Mouse (Mus musculus) heart, adult 9 months (tissue): ENCODE results near the gene Cnot3.

Experiments
- DNase-seq, 2 experiments: peaks; one replicate each; pipeline ENCODE4 v3.0.0; 2022; ENCODE audit warnings: low spot score in 2 of 2

Cnot3 gene

DNA sequence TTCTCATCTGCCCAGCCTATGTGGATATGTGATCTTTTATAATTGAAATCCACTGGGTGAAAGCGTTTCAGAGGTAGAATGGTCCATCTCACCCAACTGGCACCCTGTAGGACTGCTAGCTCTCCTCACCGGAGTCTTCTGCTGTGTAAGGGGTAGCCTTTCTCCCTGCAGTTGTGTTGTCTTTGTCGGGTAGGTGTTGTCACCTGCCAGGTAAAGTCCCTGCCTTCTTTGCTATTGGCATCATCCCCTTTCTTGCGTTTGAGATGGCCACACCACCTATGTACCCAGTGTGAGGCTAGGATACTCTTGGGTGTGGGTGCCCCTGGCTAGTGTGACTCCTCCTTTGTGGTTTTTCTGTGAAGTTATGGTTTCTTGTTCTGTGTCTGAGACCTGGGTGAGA, 1.6 kb downstream of the Cnot3 start:
- no peak for DNase-seq

DNA sequence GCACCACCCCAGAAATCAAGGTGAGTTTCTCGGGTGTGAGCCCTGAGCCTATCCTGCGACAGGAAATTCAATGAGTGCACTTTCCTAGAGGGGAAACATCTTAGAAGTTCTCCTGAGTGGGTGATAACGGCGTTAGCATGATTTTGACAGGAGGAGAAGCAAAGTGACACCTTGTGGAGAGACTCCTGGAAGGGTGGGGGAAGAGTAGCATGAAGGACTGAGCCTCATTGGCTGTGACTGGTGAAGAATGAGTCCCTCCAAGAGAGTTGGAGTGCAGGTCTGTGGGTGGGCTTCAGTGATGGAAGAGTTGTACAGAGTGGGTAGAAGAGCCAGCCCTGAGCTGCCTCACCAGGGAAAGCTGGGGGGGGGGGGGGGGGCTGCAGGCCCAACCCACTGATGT, 11.9 kb downstream of the Cnot3 start:
- DNase-seq, result no peak

DNA sequence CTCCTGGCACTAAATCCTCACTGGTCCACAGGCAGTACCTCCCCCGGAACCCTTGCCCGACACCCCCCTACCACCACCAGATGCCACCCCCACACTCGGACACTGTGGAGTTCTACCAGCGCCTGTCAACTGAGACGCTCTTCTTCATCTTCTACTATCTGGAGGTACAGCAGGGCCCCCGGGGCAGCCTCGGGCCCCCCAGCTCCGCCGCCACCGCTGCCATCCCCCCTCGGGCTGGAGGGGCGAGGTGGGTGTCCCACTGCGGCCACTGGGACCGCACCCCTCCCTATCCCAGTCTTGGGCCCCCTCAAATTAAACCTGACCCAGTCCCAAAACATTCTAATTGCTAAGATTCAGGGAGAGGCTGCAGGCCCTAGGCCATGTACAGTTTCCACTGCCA, 13.5 kb downstream of the Cnot3 start:
- no peak for DNase-seq

DNA sequence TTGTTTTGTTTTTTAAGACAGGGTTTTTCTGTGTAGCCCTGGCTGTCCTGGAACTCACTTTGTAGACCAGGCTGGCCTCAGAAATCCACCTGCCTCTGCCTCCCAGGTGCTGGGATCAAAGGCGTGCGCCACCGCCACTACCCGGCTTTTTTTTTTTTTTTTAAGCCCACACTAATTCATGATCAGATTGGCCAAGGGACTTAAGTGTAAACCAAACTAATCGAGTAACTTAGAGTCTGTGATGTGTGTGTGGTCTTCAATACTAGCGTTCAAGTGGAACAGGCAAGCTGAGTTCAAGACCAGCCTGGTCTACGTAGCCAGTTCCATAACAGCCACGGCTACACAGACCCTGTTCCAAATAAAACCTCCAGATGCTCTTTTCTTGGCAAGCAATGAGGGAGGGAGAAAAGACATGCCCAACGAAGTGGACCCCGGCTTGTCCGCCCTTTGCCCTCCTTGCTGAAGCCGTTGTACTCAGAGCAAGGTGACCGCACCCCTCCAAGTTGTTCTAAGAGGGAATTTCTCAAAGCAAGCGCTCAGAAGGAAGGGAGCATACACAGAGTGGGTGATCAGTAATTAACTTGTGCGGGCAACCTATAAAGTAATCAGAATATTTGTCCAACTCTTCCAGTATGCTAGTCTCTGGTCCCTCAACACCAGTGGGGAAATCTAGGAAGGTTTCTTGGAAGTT, 19.6 kb downstream of the Cnot3 start:
- DNase-seq, result peak in 1 of 2 experiments; percentile 30

DNA sequence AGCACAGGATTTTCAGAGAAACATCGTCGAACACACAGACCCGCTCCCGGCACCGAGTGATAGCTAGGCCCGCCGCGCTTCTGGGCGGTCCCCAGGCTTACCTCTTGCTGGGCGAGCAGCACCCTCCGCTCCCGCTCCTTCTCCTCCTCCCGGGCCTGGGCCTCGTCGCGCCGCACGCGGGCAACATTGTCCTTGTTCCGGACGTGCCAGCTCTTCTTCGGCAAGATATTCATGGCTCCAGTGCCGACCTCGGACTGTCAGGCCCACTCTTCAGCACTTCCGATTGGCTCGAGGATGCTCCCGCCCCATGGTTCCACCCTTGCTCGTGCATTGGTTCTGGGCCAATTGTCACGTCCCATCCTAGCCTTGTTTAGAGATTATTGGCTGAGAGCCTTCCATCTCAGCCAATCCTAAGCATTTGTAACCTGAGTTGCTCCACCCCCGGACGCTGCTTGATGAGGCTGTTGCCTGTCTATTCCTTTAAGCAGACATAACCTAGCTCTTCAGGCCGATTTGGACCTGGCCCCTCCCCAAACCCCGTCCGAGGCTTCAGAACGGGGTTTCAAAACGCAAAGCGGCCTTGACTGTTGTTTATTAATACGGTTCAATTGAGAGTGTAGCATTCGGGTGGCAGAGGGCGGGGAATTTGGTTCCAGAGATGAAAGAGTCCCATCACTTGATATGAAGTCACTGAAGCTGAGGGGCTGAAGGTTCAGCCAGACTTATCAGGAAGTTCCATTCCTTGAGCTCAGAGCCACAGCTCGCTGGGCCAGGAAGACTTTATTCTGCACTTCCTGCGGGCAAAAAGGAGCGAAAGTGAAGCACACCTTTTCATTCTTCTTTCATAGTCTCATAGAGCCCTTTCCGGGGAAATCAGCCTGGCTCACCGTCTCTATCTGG, 20.4 kb downstream of the Cnot3 start, which contains the start of gene Leng1:
TSS of gene Leng1 (minus strand) at position 626 of the 900 bp plus-strand sequence.
- peak; percentile 99 for DNase-seq

DNA sequence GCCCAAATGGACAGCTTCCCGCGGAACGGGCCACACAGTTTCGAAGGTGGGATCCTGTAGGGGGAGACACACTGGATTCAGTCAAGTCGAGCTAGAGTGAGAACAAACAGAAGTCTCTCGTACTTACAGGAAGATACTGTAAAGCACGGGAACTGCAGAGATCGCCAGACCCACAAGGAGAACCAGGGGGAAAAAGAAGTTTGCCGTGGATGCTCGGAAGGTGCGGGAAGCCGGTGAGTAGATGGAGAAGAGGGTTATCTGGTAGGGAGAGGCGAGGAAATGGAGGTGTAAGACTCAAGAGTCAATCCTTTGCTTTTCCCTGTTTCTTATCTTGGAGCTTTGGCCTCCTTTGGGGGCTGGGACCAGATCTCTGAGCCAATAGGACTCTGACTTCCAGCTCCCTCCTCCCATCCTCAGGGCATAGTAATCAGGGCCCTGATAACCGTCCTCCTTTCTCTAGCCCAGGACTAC, 21.9 kb downstream of the Cnot3 start:
- no peak for DNase-seq

DNA sequence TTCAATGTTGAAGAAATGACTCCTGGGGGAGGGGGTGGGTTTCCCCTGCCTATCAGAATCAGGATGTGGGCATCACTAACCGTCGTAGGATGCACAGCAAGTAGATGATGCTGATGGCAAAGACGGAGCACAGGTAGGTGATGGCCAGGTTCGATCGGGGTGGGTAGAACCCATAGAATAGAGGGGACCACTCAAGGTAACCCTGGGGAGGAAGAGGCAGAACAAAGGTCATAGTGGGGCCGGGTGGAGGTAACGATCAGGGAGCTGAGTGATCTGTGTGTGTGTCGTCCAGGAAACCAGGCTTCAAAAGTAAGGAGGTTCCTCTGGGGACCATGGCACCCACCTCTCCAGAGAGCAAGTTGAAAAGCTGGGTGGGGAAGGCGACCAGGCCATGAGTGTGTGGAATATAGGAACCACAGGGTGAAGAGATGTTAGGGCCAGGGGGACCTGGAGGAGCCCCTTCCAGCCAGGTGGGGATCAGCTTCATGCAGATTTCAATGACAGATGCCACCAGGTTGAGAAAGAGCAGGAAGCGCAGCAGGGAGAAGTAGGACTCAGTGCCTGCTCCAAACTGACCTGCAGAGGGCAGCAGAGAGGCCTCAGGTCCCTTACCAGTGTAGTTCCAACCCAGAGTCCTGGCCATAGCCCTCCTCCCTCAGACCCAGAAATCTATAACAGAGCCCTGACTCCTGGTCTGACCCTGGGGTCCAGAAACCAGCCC, 29.6 kb downstream of the Cnot3 start:
- peak; percentile 60 to 70 for DNase-seq

DNA sequence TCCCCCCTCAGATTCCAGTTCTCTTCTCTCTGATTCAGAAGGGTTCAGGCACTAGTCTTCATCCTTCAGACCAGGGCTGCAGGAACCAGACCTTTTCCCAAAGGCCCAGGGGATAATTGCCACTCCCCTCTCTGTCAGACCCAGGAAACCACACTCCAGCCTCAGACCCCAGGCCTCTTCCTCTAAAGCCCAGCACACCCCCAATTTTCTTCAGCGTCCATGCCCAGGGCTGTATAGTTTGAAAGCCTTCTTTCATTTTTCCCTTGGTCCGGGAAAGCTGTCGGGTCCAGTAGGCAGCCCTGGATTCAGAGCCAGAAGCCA, 30.1 kb downstream of the Cnot3 start:
- no peak for DNase-seq

DNA sequence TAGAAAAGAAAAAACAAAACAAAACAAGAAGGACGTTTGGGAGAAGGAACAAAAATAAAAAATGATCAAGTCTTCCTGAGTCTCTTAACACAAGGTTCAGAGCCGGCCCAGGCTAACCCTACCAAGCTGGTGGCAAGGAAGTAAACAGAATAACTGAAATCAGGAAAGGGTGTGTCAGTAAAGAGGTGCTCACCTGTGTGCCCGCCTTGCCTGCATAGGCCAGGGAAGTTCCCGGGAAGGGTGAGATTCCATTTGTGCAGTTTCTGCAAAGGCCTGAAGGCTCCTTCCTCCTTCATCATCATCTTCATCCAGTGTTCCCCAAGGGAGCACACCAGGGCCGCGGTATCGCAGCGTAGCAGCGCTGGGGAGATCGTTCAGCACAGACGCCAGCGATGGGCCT, 31.3 kb downstream of the Cnot3 start:
- no peak for DNase-seq

DNA sequence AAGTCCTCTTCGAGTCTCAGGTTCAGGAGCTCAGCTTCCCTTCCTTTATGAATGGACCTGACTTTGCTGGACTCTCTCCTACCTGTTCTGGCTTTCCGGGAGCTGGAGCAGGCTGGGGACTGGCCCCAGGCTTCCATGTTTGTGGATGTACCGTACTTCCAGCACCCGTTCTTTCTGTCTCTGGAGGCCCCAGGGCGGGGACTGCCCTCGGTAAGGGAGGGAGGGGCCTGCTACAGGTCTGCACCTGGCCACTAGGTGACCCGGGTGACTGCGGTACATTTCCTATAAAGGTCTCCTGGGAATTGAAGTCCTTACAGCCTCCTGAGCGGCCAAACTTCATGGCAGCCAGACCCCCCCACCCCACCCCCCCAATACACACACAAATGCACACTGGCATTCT, 32.3 kb downstream of the Cnot3 start, which contains the start of gene Tmc4:
TSS of gene Tmc4 (minus strand) at position 212 of the 400 bp plus-strand sequence.
- DNase-seq, result no peak

DNA sequence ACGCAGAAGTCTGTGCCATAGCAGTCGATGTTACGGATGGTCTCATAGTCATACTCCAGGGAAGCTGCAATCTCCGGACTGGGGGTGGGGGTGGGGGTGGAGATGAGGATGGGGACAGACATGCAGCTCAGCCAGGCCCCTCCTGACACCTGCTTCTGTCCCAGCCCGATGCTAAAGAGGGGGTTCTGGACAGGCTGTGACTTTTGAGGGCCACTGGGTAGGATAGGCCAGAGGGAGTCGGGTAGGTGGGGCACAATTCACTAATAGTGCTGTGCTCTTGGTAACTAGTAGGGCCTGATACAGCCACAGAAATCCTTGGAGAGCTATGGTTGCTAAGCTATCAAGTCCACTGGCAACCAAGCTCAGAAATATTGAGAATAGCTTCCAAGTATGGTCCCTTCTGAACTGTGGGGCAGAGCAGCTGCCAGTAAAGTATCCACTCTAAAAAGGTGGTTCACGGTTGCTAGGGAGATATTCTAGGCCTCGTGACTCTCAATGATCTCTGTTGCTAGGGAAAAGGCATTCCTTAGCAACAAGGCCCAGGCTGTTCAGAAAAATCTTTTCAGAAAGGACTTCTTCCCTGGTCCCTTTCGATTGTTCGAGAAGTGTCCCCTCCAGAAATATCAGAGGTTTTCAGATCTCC, 39.0 kb downstream of the Cnot3 start:
- no peak for DNase-seq

DNA sequence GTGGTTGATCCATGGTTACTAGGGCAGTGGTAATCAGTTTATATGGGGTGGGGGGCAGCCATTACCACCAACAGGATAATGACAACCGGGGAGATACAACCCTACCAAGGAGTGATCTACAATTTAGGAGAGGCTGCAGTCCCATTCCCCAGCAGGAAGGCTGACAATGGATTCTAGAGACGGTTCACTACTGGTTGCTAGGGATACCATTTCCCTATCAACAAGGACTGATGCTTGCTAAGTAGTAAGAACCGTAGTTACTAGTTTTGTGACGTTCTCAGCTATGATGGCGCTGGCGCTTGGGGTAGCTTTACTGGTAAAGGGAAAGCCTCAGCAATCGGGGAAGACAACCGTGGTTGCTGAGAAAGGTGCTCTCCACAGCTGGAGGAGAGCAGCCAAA, 39.6 kb downstream of the Cnot3 start:
- no peak for DNase-seq

DNA sequence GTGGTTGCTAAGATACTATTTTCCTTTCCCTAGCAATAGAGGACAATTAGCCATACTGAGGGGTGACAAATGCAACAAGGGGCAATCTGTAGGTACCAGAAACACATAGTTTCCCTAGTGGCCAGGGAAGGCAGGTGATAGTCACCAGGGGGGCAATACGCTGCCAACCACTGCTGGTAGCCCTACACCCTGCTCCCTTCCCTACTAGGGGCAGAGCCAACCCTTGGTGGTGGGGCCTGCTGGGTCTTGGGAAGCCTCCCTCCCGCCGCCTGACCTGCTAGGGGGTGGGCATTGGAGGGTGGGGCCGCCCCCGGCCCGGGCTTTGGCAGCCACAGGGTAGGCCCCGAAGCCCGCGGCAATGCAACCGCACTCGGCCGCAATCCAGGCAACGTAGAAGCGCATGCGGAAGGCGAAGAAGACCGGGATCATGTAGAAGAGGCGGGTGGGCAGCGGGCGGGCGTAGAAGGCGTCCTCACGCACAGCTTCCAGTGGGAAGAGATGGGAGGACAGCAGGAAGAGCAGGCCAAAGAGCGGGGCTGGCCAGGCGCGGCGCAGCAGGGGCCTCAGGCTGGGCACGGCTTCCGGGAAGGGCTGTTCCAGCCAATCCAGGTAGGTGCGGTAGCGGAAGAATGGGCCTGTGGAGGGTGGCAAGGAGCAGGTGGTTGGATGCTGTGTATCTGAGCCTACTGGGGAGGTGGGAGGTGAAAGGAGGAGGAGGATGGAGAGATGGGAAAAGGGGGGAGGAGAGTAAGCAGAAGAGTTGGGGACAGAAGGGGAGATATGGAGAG, 40.5 kb downstream of the Cnot3 start:
- no peak for DNase-seq

DNA sequence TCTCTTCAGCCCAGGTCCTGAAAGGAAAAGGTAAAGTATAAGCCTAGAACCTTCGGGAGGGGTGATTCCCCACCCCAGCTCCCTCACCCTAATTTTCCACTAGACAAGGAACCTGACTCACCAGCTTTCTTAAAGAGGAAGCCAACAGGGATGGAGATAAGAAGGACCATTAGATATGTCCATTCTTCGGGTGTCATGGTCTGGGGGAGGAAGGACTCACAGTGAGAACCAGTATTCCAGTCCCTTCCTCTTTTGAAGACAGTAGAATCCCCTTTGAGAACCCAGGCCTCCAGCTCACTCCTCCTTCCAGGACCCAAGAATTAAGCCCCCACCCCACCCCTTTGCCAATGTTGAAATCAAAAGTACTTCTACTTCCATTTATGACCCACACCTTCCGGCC, 46.9 kb downstream of the Cnot3 start:
- no peak for DNase-seq

DNA sequence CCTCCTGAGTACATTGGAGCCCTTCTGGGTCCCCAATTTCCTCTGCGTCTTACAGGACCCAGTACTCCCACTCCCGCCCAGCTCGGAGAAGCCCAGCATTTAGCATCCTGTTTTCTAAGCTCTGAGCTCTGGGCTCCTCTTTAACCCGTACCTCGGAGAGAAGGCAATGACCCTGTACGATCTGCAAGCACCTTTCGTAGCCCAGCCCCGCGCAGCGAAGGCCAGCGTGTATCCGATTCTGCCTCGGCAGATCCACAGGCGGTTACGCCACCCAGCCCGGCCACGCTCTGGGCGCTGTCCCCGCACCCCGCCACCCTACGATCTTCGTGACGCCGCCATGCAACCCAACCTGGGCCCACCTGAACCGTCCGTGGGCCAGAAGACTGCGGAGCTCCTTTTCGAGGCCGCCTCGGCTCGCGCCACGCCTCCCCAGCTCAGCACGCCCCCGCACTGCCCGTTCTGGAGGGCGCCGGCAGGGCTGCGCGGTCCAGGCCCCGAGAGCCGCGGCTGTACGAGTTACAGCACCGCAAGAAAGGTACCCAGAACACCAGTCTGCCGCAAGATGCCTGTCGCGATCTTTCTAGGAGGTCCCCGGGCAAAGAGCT, 47.4 kb downstream of the Cnot3 start, which contains the start of gene Tsen34:
TSS of gene Tsen34 (plus strand) at position 482 of the 605 bp plus-strand sequence.
- no peak for DNase-seq

DNA sequence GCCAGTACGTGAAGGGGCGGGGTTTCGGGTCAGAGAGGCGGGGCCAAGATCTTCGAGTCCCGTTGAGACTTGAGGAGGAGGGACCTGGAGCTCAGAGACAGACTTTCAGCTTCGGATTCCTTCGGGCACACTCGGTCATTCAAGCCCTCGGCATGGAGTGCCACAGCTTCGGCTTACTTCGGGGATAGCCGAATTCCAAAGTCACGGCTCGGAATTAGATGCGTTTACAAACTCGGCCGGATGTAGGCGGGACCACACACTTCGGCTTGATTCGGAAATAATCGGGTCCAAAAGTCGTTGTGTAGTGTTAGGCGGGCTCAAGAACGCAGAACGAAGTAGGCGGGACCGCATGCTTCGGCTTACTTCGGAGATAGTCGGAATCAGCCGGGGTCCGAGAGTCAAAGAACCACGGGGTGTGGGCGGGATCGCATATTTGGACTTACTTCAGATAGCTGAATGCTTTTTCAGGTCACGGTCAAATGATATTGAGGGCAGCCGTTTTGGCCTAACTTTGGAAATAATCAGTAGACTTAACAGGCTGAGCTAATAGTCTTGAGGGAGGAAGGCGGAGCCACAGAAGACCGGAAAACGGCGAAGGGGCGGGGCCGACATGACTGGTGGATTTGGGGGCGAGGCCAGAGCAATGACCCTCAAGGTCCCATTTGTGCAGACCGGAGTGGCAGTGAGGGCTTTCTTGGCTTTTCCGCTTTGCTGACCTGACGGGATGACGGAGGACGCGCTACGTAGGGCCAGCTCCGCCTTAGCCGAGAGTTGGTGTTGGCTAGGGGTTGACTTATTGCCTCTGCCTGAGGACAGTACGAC, 48.1 kb downstream of the Cnot3 start, which contains the start of gene Mboat7:
TSS of gene Mboat7 (minus strand) at position 537 of the 822 bp plus-strand sequence.
- DNase-seq, result peak; percentile 96 to 98

DNA sequence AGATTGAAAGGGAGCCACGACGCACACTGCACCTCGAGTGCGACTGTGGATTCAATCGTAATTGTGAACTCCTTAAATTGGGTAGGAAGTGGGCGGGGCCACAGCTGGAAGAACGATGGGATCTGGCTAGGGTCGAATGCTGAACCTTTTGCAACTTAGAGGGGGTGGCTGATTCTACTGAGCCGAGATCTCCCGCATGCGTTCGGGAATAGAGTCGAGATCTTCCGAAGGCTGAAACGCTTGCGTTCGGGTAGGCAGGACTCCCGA, 48.7 kb downstream of the Cnot3 start:
- no peak for DNase-seq

DNA sequence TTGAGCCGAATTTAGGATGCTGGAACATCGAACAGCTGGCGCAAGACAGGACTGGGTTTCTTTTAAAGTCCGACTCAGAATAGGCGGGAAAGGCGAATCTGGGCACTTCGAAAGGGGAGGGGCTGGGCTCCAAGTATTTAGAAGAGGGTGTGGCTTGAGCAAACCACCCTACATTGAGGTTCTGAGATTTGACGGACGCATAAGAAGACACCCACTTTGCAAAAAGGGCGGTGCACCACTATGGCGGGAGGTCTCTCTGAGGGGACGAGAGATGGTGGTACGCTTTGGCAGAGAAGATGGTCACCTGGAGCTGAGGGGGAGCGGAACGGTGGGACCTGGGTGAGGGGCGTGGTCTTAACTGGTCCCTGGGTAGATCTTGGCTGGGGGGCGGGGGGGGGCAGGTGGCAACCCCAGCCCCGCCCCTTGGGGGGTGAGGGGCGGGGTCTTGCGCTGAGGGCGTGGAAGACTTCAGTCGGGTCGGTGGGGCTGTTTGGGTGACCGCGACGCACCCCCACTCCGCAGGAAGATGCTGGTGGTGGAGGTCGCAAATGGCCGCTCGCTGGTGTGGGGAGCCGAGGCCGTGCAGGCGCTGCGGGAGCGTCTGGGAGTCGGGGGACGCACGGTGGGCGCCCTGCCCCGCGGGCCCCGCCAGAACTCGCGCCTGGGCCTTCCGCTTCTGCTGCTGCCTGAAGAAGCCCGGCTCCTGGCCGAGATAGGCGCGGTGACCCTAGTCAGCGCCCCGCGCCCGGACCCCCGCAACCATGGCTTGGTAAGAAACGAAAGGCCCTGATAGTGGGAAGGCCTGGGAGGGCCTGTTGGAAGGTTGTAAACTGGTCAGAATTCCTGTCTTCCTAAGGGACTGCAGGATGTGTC, 49.2 kb downstream of the Cnot3 start:
- DNase-seq, result peak; percentile 77 to 78

DNA sequence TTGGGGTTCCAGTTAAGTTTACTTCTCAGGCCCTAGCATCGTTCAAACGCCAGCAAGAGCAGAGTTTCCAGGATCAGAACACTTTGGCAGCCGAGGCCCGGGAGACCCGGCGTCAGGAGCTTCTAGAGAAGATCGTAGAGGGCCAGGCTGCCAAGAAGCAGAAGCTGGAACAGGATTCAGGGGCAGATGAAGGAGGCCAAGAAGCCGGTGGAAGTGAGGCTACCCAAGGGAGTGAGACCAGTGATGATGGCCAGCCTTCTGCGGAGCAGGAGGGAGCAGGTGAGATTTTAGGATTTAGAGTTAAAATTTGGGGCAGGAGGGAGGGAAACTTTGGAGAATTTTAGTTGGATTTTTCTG, 49.9 kb downstream of the Cnot3 start:
- peak in 1 of 2 experiments; percentile 39 for DNase-seq
